Mouse (Mus musculus) megakaryocyte, embryonic 14.5 days (primary cell): ENCODE results near the gene Slc41a1. TPM values are rescaled to one million over a fixed set of nuclear protein-coding genes. Genes with fewer than 3 reads are reported as not detected.
"Not testable (repeated sequence)": the region's sequence is repeated elsewhere in the genome, so short reads cannot be mapped to it uniquely, and the experiment has no call there.

Source experiments
- H3K27me3 ChIP-seq: replicated peaks from 2 replicates; pipeline ENCODE3; 2012; ENCODE audit warnings: inconsistent platforms
- H3K36me3 ChIP-seq: replicated peaks from 2 replicates; pipeline ENCODE3; 2012; ENCODE audit warnings: low read length, inconsistent platforms, mixed read lengths
- H3K4me1 ChIP-seq: 2 replicates; pipeline ENCODE4 v1.6.1; 2012; ENCODE audit warnings: inconsistent platforms
- H3K4me3 ChIP-seq: replicated peaks from 2 replicates; pipeline ENCODE3; 2012; ENCODE audit warnings: moderate library complexity, mild to moderate bottlenecking, inconsistent platforms
- H3K9me3 ChIP-seq: 2 replicates; pipeline ENCODE4 v1.6.1; 2012; ENCODE audit warnings: inconsistent platforms
- FLI1 ChIP-seq: IDR thresholded peaks from 2 replicates; pipeline ENCODE4 v1.6.1; 2012; ENCODE audit warnings: low read length, inconsistent platforms, mixed read lengths
- GATA1 ChIP-seq: IDR thresholded peaks from 3 replicates; pipeline ENCODE4 v1.6.1; 2012; ENCODE audit warnings: mixed read lengths, low read length, inconsistent platforms, borderline replicate concordance
- polyA plus RNA-seq: library from polyadenylated mRNA; stranded (reverse); fragments of >175 nt; gene quantifications from 2 replicates; pipeline ENCODE4 v1.2.3, GENCODE M21; 2012; ENCODE audit warnings: low replicate concordance; ENCODE audit not compliant: insufficient read depth

Slc41a1 gene
- polyA plus RNA-seq, 1 experiment = 8.1 TPM

- H3K4me3 ChIP-seq = no peak overlapping the region
- peaks cover 70% of the 10 kb centered on the region for H3K27me3 ChIP-seq
- TF ChIP-seq FLI1 = no peak
- no peak for TF ChIP-seq GATA1
- no peaks in the 10 kb centered on the region for H3K9me3 ChIP-seq
- no peaks in the 10 kb centered on the region for H3K4me1 ChIP-seq
- H3K36me3 ChIP-seq = no peaks in the 10 kb centered on the region
Observed at GRCm38 (mm10) chr1:131811393-131811792, 15.9 kb upstream of the Slc41a1 start.

GRCm38 (mm10) chr1:131812006-131812405 is 15.3 kb upstream of the Slc41a1 start:
- Histone ChIP-seq H3K4me3 (no peak overlapping the region), H3K4me1 (no peaks in the 10 kb centered on the region), H3K9me3 (peaks cover 4% of the 10 kb centered on the region; the same call in 1 of the 2 replicates), H3K27me3 (peaks cover 70% of the 10 kb centered on the region), H3K36me3 (no peaks in the 10 kb centered on the region)
- no peak for TF ChIP-seq FLI1
- no peak for TF ChIP-seq GATA1

- H3K9me3 ChIP-seq = peaks cover 9% of the 10 kb centered on the region
- no peaks in the 10 kb centered on the region for H3K4me1 ChIP-seq
- H3K36me3 ChIP-seq = no peaks in the 10 kb centered on the region
- no peak overlapping the region for H3K4me3 ChIP-seq
- peaks cover 71% of the 10 kb centered on the region for H3K27me3 ChIP-seq
- TF ChIP-seq FLI1 (no peak), GATA1 (no peak)
Observed at GRCm38 (mm10) chr1:131812631-131813295, 14.5 kb upstream of the Slc41a1 start.

- peaks cover 72% of the 10 kb centered on the region for H3K27me3 ChIP-seq
- H3K4me1 ChIP-seq = no peaks in the 10 kb centered on the region
- no peak for TF ChIP-seq FLI1
- no peak for TF ChIP-seq GATA1
- no peaks in the 10 kb centered on the region for H3K36me3 ChIP-seq
- no peak overlapping the region for H3K4me3 ChIP-seq
- peaks cover 17% of the 10 kb centered on the region for H3K9me3 ChIP-seq
Observed at GRCm38 (mm10) chr1:131813731-131814130, 13.6 kb upstream of the Slc41a1 start.

- peaks cover 22% of the 10 kb centered on the region for H3K9me3 ChIP-seq
- no peak overlapping the region for H3K4me3 ChIP-seq
- no peaks in the 10 kb centered on the region for H3K4me1 ChIP-seq
- H3K27me3 ChIP-seq = peaks cover 73% of the 10 kb centered on the region
- no peak for TF ChIP-seq FLI1
- no peak for TF ChIP-seq GATA1
- no peaks in the 10 kb centered on the region for H3K36me3 ChIP-seq
Observed at GRCm38 (mm10) chr1:131814191-131814590, 13.1 kb upstream of the Slc41a1 start.

- no peaks in the 10 kb centered on the region for H3K36me3 ChIP-seq
- TF ChIP-seq FLI1 = no peak
- no peak for TF ChIP-seq GATA1
- no peaks in the 10 kb centered on the region for H3K4me1 ChIP-seq
- peaks cover 27% of the 10 kb centered on the region for H3K9me3 ChIP-seq
- peaks cover 57% of the 10 kb centered on the region for H3K27me3 ChIP-seq
- H3K4me3 ChIP-seq = no peak overlapping the region
Observed at GRCm38 (mm10) chr1:131816886-131817285, 10.4 kb upstream of the Slc41a1 start.

GRCm38 (mm10) chr1:131820353-131820752 is 6.9 kb upstream of the Slc41a1 start:
- peaks cover 54% of the 10 kb centered on the region for H3K27me3 ChIP-seq
- not testable (repeated sequence) for H3K4me1 ChIP-seq, H3K4me3 ChIP-seq, H3K36me3 ChIP-seq
- peaks cover 27% of the 10 kb centered on the region for H3K9me3 ChIP-seq

- peaks cover 27% of the 10 kb centered on the region for H3K9me3 ChIP-seq
- no peaks in the 10 kb centered on the region for H3K36me3 ChIP-seq
- peaks cover 6% of the 10 kb centered on the region; the same call in 1 of the 2 replicates for H3K4me1 ChIP-seq
- no peak overlapping the region for H3K4me3 ChIP-seq
- TF ChIP-seq GATA1 (no peak), FLI1 (no peak)
- peaks cover 51% of the 10 kb centered on the region for H3K27me3 ChIP-seq
Observed at GRCm38 (mm10) chr1:131820887-131821328, 6.4 kb upstream of the Slc41a1 start.

GRCm38 (mm10) chr1:131822292-131822691 is 5.0 kb upstream of the Slc41a1 start:
- Histone ChIP-seq H3K9me3 (peaks cover 21% of the 10 kb centered on the region), H3K36me3 (no peaks in the 10 kb centered on the region), H3K4me3 (no peak overlapping the region), H3K4me1 (peaks cover 11% of the 10 kb centered on the region; the same call in 1 of the 2 replicates), H3K27me3 (peaks cover 37% of the 10 kb centered on the region)
- TF ChIP-seq FLI1 (no peak), GATA1 (no peak)

GRCm38 (mm10) chr1:131822856-131823492 is 4.3 kb upstream of the Slc41a1 start:
- Histone ChIP-seq H3K27me3 (peaks cover 31% of the 10 kb centered on the region), H3K4me1 (peaks cover 14% of the 10 kb centered on the region; the same call in 1 of the 2 replicates), H3K4me3 (no peak overlapping the region), H3K36me3 (no peaks in the 10 kb centered on the region), H3K9me3 (peaks cover 15% of the 10 kb centered on the region)
- no peak for TF ChIP-seq GATA1
- TF ChIP-seq FLI1 = no peak
